Mouse (Mus musculus): ENCODE measurements around the gene Cbx3. TPM values are rescaled to one million over a fixed set of nuclear protein-coding genes. Genes with fewer than 3 reads are reported as not detected.
A peak's percentile ranks its signal among the peaks of the same experiment; 100 is the strongest.
"Not testable (repeated sequence)": the region's sequence is repeated elsewhere in the genome, so short reads cannot be mapped to it uniquely, and the experiment has no call there.

Gene Cbx3
- total RNA-seq, 2 experiments from 2014 or later, result 88.4 to 111 TPM

GRCm38 (mm10) chr6:51469715-51470310 lies 347 bp upstream of the Cbx3 start, which contains the start of gene Hnrnpa2b1:
Gene Hnrnpa2b1 (minus strand): TSS chr6:51469894.
- DNase-seq, result peak; percentile 95 to 98

GRCm38 (mm10) chr6:51471179-51471505 lies 982 bp downstream of the Cbx3 start:
- DNase-seq, result no peak

GRCm38 (mm10) chr6:51471782-51472181 lies 1.6 kb downstream of the Cbx3 start:
- DNase-seq, result no peak

- no peak for DNase-seq
Observed at GRCm38 (mm10) chr6:51472213-51472612, 2.1 kb downstream of the Cbx3 start.

GRCm38 (mm10) chr6:51479136-51479731 lies 9.1 kb downstream of the Cbx3 start:
- DNase-seq, result no peak

- DNase-seq, result no peak
Observed at GRCm38 (mm10) chr6:51481548-51481947, 11.4 kb downstream of the Cbx3 start.

GRCm38 (mm10) chr6:51483861-51484260 lies 13.7 kb downstream of the Cbx3 start:
- no peak for DNase-seq

GRCm38 (mm10) chr6:51484556-51484955 lies 14.4 kb downstream of the Cbx3 start:
- DNase-seq, result not testable (repeated sequence)

- DNase-seq, result no peak
Observed at GRCm38 (mm10) chr6:51485646-51486045, 15.5 kb downstream of the Cbx3 start.

- no peak for DNase-seq
Observed at GRCm38 (mm10) chr6:51486076-51486710, 16.0 kb downstream of the Cbx3 start.

- no peak for DNase-seq
Observed at GRCm38 (mm10) chr6:51486731-51487130, 16.6 kb downstream of the Cbx3 start.

- DNase-seq, result peak; percentile 50 to 51
Observed at GRCm38 (mm10) chr6:51489787-51490186, 19.6 kb downstream of the Cbx3 start.

- DNase-seq, result no peak
Observed at GRCm38 (mm10) chr6:51497321-51498111, 27.4 kb downstream of the Cbx3 start.

GRCm38 (mm10) chr6:51505671-51506070 lies 35.5 kb downstream of the Cbx3 start:
- no peak for DNase-seq

- DNase-seq, result no peak
Observed at GRCm38 (mm10) chr6:51507556-51507955, 37.4 kb downstream of the Cbx3 start.

GRCm38 (mm10) chr6:51508750-51509648 lies 38.8 kb downstream of the Cbx3 start:
- DNase-seq, result peak; percentile 80 to 89

- DNase-seq, result peak; percentile 53 to 70
Observed at GRCm38 (mm10) chr6:51510094-51510493, 39.9 kb downstream of the Cbx3 start.

- no peak for DNase-seq
Observed at GRCm38 (mm10) chr6:51510946-51511345, 40.8 kb downstream of the Cbx3 start.

- no peak for DNase-seq
Observed at GRCm38 (mm10) chr6:51513745-51514144, 43.6 kb downstream of the Cbx3 start.

- DNase-seq, result no peak
Observed at GRCm38 (mm10) chr6:51514860-51515259, 44.7 kb downstream of the Cbx3 start.

- no peak for DNase-seq
Observed at GRCm38 (mm10) chr6:51523310-51523709, 53.1 kb downstream of the Cbx3 start.

All from adrenal gland, postnatal 36 days (tissue).